Mouse (Mus musculus) right cerebral cortex, postnatal 10 days (tissue): ENCODE results near the gene Gstt2.
"Not testable (repeated sequence)": the region's sequence is repeated elsewhere in the genome, so short reads cannot be mapped to it uniquely, and the experiment has no call there.

Source experiments
- DNase-seq, 2 experiments: peaks; one replicate each; pipeline ENCODE4 v3.0.0; 2021; ENCODE audit warnings: low spot score in 2 of 2

Gstt2 gene

DNA sequence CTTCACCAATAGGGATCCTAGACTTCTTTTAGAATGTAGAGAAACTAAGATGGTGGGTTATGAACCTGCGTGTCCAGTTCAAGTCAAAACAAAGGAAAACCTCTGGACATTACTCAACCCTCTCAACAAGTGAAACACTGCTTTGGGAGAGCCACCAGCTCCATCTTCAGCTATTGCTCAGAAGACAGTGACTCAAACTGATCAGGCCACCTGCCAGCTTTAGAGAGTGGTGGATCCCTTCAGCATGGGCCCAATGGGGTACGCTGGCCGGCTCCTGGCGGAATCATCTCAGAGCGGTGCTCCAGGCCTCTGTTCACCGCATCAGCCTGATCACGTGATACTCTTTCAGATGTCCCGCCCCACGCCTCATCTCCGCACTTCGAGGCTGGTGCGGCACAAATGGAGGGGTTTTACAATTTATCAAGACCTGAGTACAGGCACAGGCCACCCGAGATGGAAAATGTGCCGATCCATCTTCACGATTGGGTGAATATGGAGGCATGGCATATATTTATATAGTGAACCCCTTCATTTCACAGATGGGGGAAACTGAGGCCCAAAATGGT, 18.3 kb upstream of the Gstt2 start:
- no peak for DNase-seq

- no peak for DNase-seq
Measured at GRCm38 (mm10) chr10:75854791-75855190, 17.6 kb upstream of the Gstt2 start.

GRCm38 (mm10) chr10:75854096-75854495, 16.9 kb upstream of the Gstt2 start:
- no peak for DNase-seq

- DNase-seq, result peak; percentile 83 to 90
Measured at GRCm38 (mm10) chr10:75853452-75853851, 16.2 kb upstream of the Gstt2 start.

DNA sequence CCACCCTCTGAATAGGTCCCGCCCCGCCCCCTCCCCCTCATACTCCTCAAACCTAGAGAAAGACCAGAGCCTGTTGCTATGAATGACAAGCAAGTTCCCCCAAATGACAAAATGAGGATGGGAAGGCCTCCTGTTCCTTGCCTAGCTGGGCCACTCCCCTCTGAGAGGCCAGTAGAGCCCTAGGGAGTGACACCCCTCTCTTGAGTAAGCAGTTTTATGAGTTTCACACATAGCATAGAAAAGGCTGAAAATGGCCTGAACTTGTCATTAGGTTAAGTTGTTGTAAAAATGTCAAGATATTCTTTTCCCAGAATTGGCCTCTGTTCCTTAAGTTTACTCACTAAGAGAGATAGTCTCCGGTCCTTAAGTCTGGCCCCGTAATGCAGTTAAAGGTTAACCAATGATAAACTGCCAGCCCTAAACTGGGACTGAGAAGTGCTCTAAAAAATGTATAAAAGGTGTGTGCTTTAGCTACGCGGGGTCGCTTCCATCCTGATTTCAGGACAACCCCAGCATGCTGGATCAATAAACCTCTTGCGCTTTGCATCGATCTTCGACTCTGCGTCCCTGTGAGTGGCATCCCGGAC, 15.4 kb upstream of the Gstt2 start:
- no peak for DNase-seq

- no peak for DNase-seq
Measured at GRCm38 (mm10) chr10:75851681-75852080, 14.5 kb upstream of the Gstt2 start.

GRCm38 (mm10) chr10:75851076-75851475, 13.9 kb upstream of the Gstt2 start:
- no peak for DNase-seq

DNA sequence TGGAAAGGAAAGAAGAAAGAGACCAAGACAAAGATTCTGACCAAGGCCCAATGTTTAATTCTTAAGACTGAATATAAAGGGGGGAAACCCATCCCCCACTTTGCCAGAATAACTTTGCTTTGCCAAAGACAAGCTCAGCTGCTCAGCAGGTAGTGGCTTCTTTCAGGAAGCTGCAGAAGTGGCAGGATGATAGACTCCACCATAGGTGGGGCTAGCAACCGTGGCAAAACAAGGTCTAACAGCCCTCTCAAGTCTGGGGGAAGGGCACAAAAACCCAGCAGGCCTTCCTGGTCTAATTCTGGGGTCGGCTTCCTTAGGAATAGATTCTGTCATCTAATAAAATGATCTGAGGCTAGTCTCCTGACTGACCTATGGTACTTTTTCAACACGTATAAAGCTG, 11.2 kb upstream of the Gstt2 start:
- no peak for DNase-seq

GRCm38 (mm10) chr10:75845306-75845930, 8.2 kb upstream of the Gstt2 start:
- no peak for DNase-seq

- DNase-seq, result no peak
Measured at GRCm38 (mm10) chr10:75844800-75845199, 7.6 kb upstream of the Gstt2 start.

DNA sequence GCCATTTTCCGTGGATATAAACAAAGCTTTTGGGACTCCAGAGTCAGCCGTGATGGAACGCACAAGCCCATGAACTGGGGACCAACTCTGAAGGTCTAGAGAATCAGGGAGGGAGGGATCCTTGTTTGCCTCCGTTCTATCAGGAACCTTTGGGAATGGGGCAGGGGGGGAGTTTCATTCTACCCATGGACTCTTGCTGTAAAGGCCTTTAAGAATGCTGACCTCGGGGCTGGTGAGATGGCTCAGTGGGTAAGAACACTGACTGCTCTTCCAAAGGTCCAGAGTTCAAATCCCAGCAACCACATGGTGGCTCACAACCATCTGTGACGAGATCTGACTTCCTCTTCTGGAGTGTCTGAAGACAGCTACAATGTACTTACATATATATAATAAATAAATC, 6.7 kb upstream of the Gstt2 start:
- not testable (repeated sequence) for DNase-seq

GRCm38 (mm10) chr10:75839092-75839491, 1.9 kb upstream of the Gstt2 start:
- no peak for DNase-seq

- DNase-seq, result no peak
Measured at GRCm38 (mm10) chr10:75835761-75836531, 1.3 kb downstream of the Gstt2 start.

DNA sequence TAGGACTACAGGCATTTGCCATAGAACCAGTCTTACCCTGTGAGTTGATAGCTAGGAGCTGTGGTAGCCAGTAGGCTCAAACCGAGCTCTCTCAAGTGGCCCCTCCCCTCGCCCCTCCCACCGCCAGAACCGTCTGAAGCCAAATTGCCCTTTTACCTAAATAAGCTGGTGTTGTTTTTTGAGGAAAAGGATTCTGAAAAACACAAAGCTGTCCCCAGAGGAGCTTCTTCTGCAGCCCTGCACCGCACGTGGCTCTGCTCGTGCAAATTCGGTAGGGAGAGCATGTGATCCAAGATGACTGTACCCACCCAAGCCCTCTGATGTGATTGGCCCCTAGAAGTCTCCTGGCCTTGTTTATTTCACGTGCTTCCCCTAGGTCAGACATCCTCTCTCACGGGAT, 1.9 kb downstream of the Gstt2 start:
- peak; percentile 54 to 61 for DNase-seq

GRCm38 (mm10) chr10:75834721-75835120, 2.5 kb downstream of the Gstt2 start:
- DNase-seq, result no peak

DNA sequence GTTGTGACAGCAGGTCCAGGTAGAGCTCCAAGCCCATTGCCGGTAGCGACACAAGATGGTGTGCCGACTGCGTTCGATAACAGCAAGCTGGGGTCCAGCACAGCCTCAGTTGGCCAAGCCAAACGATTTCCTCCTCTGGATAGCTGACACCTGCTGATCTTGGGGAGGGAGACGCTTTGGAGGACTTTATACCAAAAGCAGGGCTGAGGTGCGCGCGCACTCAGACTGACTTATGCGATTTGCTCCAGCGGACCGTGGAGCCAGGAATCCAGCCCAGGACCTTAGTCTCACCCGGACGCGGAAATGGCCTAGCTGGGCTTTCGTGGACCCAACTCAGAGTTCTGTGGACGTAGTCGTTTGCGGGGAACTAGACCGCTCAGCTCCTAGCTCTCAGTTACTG, 3.0 kb downstream of the Gstt2 start:
- DNase-seq, result peak; percentile 61 to 64

DNA sequence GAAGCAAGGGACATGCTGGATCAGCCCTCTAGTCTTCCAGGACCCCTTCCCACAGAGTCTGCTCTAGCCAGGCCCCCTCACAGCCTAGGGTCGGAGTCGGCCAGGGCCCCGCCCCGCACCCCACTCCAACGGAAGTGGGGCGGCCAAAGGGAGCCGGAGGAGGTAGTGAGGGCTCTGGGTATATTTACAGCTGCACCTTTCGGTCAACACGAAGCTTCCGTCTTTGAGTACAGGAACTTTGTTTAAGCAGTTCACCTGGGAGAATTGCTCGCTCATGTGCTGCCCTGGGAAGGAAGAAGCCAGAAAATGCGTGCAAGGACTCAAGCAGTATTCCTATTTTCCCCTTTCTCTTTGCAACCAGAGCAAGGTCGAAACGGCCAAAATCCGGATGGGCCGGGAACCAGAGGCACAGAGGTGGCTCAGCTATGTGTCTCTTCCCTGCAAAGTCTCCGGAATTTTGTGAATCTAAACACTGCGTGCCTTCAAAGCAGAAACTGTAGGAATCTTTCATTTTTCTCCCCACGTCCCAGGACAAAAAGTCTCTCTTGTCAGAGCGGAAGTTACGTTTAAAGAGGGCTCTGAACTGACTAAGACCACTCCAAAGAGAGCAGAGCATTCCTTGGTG, 3.7 kb downstream of the Gstt2 start:
- no peak for DNase-seq

DNA sequence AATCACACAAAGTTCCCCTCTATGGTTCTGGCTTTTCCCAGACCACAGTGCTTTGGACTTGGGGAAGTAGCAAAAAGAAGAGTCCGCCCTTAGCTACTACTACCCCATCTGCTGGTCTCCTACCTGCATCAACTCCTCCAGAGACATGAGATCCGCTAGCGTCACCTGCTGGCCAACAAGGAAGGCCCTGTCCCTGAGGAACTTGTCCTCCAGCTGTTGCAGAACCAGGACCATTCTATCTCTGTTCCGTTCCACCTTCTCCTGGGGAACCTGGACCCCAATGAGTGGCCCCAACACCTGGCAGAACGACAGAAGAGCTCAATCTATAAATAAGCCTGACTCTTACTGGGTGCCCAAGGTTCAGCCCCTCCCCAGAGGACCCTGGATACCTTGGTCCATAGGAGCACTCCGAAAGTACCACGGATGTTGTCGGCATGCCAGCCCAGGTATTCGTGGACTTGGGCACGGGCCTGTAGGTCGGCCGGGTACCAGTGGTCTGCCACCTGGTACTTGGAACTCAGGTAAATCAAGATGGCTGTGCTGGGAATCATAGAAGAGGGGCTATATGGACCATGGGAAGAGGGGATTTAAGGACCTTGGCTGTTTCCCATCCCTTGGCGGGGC, 4.8 kb downstream of the Gstt2 start:
- peak in 1 of 2 experiments; percentile 58 for DNase-seq

DNA sequence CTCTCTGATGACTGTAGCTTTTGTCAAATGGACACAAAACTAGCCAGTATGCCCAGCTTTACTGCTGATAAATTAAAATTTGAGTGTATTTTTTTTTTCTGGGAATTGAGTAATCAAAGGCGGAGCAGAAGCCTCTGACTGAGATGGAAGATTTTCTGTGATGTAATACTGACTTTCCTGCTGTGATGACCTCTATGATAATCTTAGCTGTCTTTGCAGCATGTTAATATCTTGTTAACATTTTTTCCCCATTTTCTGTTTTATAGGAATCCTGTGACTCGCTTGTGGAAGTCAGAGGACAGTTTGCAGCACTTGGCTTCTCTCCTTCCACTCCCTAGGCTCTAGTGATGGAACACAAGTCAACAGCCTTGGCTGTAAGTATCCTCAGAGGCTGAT, 7.0 kb downstream of the Gstt2 start:
- DNase-seq, result no peak

GRCm38 (mm10) chr10:75829529-75830274, 7.5 kb downstream of the Gstt2 start:
- no peak for DNase-seq

DNA sequence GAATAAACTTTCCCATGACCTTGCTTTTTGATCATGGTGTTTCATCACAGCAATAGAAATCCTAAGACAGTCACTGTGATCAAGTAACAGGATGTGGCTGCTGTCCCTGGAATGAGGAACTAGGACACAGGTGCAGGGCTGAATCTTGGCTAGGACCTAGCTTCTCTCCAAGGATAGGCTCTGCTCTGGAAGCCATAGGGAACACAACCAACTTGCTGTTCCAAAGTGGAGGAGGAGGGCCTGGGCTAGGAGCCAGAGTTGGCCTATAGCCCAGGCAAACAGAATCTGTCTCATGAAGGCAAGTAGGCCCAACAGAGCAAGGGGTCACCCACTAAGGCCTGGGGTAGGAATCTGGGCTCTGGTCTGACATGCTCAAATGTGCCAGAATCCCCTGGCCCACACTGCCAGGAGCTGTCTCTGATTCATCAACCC, 8.7 kb downstream of the Gstt2 start:
- DNase-seq, result peak; percentile 74 to 79
